Mouse (Mus musculus): ENCODE data around the gene Slc6a19.

- TF ChIP-seq CTCF (IDR thresholded peaks at IDR 0.05; ENCODE audit: borderline replicate concordance, insufficient read depth, low read depth, low read length) (no peak), POLR2A (IDR thresholded peaks at IDR 0.05; ENCODE audit: borderline replicate concordance, insufficient read depth, low read length) (no peak)
Measured at GRCm38 (mm10) chr13:73680394-73680793, 24.3 kb downstream of the Slc6a19 start.

Data from cerebellum, adult 2 months (tissue).